Comparison of ENCODE assay signal across 8 mouse cellular contexts in the genomic region with DNA sequence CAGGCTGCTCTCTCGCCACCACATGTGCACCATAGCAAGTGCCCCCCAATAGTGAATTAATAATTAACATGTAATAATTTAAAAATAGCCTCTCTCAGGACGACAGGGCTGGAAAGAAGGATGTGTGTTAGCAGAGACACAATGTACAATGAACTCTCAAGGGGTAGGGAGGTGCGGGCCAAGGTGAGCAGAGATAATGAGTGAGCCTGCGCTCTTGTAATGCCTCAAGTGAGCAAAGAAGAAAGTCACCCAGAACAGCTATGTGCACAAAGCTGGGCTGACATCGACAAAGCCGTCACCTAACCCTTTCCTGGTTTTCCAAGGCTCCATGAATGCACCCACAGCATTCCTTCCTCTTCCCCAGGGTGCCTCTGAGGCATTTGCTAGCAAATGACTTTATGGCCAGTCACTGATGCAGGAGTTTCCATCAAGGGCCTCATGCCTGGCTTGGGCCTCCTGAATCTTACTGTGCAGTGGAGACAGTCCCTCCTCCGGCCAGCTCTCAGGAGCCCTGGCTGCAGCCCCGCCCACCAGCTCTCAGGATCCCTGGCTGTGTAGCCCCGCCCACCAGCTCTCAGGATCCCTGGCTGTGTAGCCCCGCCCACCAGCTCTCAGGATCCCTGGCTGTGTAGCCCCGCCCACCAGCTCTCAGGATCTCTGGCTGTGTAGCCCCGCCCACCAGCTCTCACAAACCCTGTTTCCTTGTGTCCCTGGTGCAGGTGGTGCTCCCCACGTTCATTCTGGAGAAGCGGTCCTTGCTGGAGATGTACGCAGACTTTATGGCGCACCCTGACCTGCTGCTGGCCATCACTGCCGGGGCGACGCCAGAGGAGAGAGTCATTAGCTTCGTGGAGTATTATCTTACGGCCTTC.
DNase-seq lines count a peak whose midpoint lies in the region; ATAC-seq and TF ChIP-seq lines count a peak whose summit lies in the region.

No protein-coding gene starts in this region.

- TF ChIP-seq CTCF in thymus, adult 2 months (IDR thresholded peaks at IDR 0.05; ENCODE audit: borderline replicate concordance, control insufficient read depth, extremely low read depth, insufficient read depth, low read length, poor library complexity) = no peak
- no peak for TF ChIP-seq CTCF in stomach, postnatal 0 days (IDR thresholded peaks at IDR 0.05; ENCODE audit: low read depth)

- no peak overlapping the region for H3K4me3 ChIP-seq in thymus, adult 2 months (ENCODE audit: control insufficient read depth, insufficient read depth, low read length)
- H3K4me3 ChIP-seq in intestine, embryonic 15.5 days (replicated peaks) = no peak overlapping the region
- H3K4me3 ChIP-seq in liver, embryonic 16.5 days (ENCODE audit: low read depth, low read length) = no peak overlapping the region
- no peak overlapping the region for H3K4me3 ChIP-seq in stomach, postnatal 0 days (ENCODE audit: low read depth, low read length)

- ATAC-seq in intestine, embryonic 15.5 days = peak; percentile 93
- ATAC-seq in liver, embryonic 16.5 days (ENCODE audit: low read depth) = peak; percentile 58
- ATAC-seq in stomach, postnatal 0 days (ENCODE audit: low FRiP score, low TSS enrichment) = peak; percentile 67

- DNase-seq in thymus, postnatal 14 days = peak; percentile 20
- DNase-seq in thymus, adult 2 months = no peak
- DNase-seq in stomach, postnatal 0 days (ENCODE audit: low spot score) = peak; percentile 70
- no peak for DNase-seq in urinary bladder, postnatal 36 days (ENCODE audit: low spot score in 2 of 2)
- no peak for DNase-seq in urinary bladder, postnatal 10 days (ENCODE audit: low spot score)
- no peak for DNase-seq in gastrocnemius, postnatal 36 days

- H3K9me3 ChIP-seq in intestine, embryonic 15.5 days = no peaks in the 10 kb centered on the region
- no peaks in the 10 kb centered on the region for H3K9me3 ChIP-seq in liver, embryonic 16.5 days (replicated peaks; ENCODE audit: control insufficient read depth, low read length)
- no peaks in the 10 kb centered on the region for H3K9me3 ChIP-seq in stomach, postnatal 0 days (ENCODE audit: control insufficient read depth, low read length)

- peaks cover 18% of the 10 kb centered on the region for H3K4me1 ChIP-seq in thymus, adult 2 months (replicated peaks; ENCODE audit: control insufficient read depth, insufficient read depth, low read length)
- H3K4me1 ChIP-seq in intestine, embryonic 15.5 days (replicated peaks) = peaks cover 12% of the 10 kb centered on the region
- H3K4me1 ChIP-seq in liver, embryonic 16.5 days (ENCODE audit: control insufficient read depth, low read depth, low read length) = peaks cover 11% of the 10 kb centered on the region
- no peaks in the 10 kb centered on the region for H3K4me1 ChIP-seq in stomach, postnatal 0 days (replicated peaks; ENCODE audit: control insufficient read depth, insufficient read depth)

- TF ChIP-seq EP300 in stomach, postnatal 0 days (optimal IDR thresholded peaks at IDR 0.05) = no peak

- no peak overlapping the region for H3K9ac ChIP-seq in intestine, embryonic 15.5 days
- H3K9ac ChIP-seq in liver, embryonic 16.5 days (ENCODE audit: low read depth, low read length) = no peak overlapping the region
- H3K9ac ChIP-seq in stomach, postnatal 0 days (ENCODE audit: low read length) = no peak overlapping the region

- H3K4me2 ChIP-seq in intestine, embryonic 15.5 days (replicated peaks) = peak overlapping the region; percentile 43
- H3K4me2 ChIP-seq in liver, embryonic 16.5 days (ENCODE audit: low read depth, low read length) = no peak overlapping the region
- no peak overlapping the region for H3K4me2 ChIP-seq in stomach, postnatal 0 days (replicated peaks; ENCODE audit: low read depth)

- no peaks in the 10 kb centered on the region for H3K36me3 ChIP-seq in thymus, adult 2 months (ENCODE audit: control insufficient read depth, insufficient read depth, low read length)
- no peaks in the 10 kb centered on the region for H3K36me3 ChIP-seq in intestine, embryonic 15.5 days
- no peaks in the 10 kb centered on the region for H3K36me3 ChIP-seq in liver, embryonic 16.5 days (ENCODE audit: control insufficient read depth, insufficient read depth)
- no peaks in the 10 kb centered on the region for H3K36me3 ChIP-seq in stomach, postnatal 0 days (ENCODE audit: control insufficient read depth, insufficient read depth, low read length)

- WGBS in thymus, adult 2 months = 93% methylated on average over 21 of the region's 21 CpGs
- 27% methylated on average over 21 of the region's 21 CpGs for WGBS in intestine, embryonic 15.5 days
- WGBS in liver, embryonic 16.5 days (ENCODE audit: insufficient replicate concordance) = 38% methylated on average over 20 of the region's 21 CpGs
- WGBS in stomach, postnatal 0 days = 37% methylated on average over 20 of the region's 21 CpGs

- no peak overlapping the region for H3K27ac ChIP-seq in thymus, adult 2 months (ENCODE audit: control insufficient read depth, insufficient read depth, low read length)
- H3K27ac ChIP-seq in intestine, embryonic 15.5 days = peak overlapping the region; percentile 58; the same call in 1 of the 2 replicates
- H3K27ac ChIP-seq in liver, embryonic 16.5 days (ENCODE audit: low read length) = no peak overlapping the region
- no peak overlapping the region for H3K27ac ChIP-seq in stomach, postnatal 0 days (replicated peaks)

- intact Hi-C loops in gastrocnemius, postnatal 36 days (cut with DNase I) = no loop called here

- no peak for TF ChIP-seq POLR2A in thymus, adult 2 months (IDR thresholded peaks at IDR 0.05; ENCODE audit: control insufficient read depth, extremely low read depth, insufficient read depth, low read length, poor library complexity)

- H3K27me3 ChIP-seq in thymus, adult 2 months (ENCODE audit: control insufficient read depth, insufficient read depth, low read length) = no peaks in the 10 kb centered on the region
- no peaks in the 10 kb centered on the region for H3K27me3 ChIP-seq in intestine, embryonic 15.5 days (replicated peaks)
- no peaks in the 10 kb centered on the region for H3K27me3 ChIP-seq in liver, embryonic 16.5 days (ENCODE audit: control insufficient read depth, insufficient read depth, low read depth, low read length)
- no peaks in the 10 kb centered on the region for H3K27me3 ChIP-seq in stomach, postnatal 0 days (ENCODE audit: control insufficient read depth, insufficient read depth, low read length)

Comparison
In these comparisons a context has a peak if more than half of its experiments do, and no peak if none do; other contexts are left out.
1. DNase-seq: peak in thymus, postnatal 14 days (single experiment) and stomach, postnatal 0 days (single experiment); none in thymus, adult 2 months (single experiment), urinary bladder, postnatal 36 days (0 of 2), urinary bladder, postnatal 10 days (single experiment) and gastrocnemius, postnatal 36 days (0 of 2).
2. Peak in every context shown above with its lines, with median percentiles within 50 percentile points of each other: ATAC-seq.